Mouse (Mus musculus) colon, adult 2 months (tissue): ENCODE data around the gene Gm5726. TPM values are rescaled to one million over a fixed set of nuclear protein-coding genes. Genes with fewer than 3 reads are reported as not detected.

ENCODE experiments used
- polyA plus RNA-seq: library from polyadenylated mRNA; depleted of rRNA; stranded (reverse); fragments of >200 nt; gene quantifications from 2 replicates; pipeline ENCODE4 v1.2.3, GENCODE M21; 2012; rRNA removed

Gm5726 gene
- polyA plus RNA-seq: not detected in 2 replicates

DNA sequence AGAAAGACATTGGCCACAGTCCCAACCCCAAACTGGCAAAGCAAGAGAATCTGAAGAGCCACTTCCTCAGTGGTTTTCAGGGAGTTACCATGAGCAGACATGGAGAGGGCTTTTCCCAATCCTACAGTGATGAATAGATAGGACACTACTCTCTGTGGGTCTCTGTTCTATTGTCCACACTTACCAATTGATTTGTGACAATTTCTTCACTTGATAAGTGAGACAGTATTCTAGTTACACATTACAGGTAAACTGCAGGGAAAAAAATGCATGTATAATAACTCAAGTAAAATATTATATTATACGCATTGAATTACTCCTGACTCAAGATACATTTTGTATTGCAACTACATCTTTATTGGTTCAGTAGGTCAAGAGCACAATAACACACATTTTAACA lies at the start of gene Gm5726:
Gm5726 (minus strand) TSS at position 101 of the 400 bp plus-strand sequence.

DNA sequence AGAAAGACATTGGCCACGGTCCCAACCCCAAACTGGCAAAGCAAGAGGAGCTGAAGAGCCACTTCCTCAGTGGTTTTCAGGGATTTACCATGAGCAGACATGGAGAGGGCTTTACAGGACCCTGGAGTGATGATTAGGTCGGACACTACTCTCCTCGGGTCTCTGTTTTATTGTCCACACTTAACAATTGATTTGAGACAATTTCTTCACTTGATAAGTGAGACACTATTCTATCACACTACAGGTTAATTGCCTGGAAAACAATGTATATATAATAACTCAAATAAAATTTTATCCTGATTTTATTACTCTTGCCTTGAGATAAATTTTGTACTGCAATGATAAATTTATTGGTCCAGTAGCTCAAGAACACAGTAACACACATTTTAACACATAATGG lies 30.6 kb upstream of the Gm5726 start, which contains the start of gene Gm4141:
Gm4141 (minus strand) TSS at position 101 of the 400 bp plus-strand sequence.

DNA sequence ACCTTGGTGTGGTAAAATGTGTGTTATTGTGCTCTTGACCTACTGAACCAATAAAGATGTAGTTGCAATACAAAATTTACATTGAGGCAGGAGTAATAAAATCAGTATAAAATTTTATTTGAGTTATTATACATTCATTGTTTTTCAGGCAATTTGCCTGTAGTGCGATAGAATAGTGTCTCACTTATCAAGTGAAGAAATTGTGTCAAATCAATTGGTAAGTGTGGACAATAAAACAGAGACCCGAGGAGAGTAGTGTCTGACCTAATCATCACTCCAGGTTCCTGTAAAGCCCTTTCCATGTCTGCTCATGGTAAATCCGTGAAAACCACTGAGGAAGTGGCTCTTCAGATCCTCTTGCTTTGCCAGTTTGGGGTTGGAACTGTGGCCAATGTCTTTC lies 12.0 kb downstream of the Gm5726 start, which contains the start of gene Vmn1r104:
Vmn1r104 (plus strand) TSS at position 301 of the 400 bp plus-strand sequence.

DNA sequence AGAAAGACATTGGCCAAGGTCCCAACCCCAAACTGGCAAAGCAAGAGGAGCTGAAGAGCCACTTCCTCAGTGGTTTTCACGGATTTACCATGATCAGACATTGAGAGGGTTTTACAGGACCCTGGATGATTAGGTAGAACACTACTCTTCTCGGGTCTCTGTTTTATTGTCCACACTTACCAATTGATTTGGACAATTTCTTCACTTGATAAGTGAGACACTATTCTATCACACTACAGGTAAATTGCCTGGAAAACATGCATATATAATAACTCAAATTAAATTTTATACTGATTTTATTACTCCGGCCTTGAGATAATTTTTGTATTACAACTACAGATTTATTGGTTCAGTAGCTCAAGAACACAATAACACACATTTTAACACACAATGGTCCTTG lies 35.1 kb downstream of the Gm5726 start, which contains the start of gene Vmn1r103:
Vmn1r103 (minus strand) TSS at position 101 of the 400 bp plus-strand sequence.

Other genes starting within 250 kb of the Gm5726 start
- not detected in 2 replicates for gene Gm4133, start 211.7 kb downstream of the Gm5726 start, polyA plus RNA-seq
- not detected in 2 replicates for gene Gm5728, start 170.3 kb downstream of the Gm5726 start, polyA plus RNA-seq
- not detected in 2 replicates for gene Vmn1r100, start 127.8 kb downstream of the Gm5726 start, polyA plus RNA-seq
- not detected in 2 replicates for gene Vmn1r101, start 103.2 kb downstream of the Gm5726 start, polyA plus RNA-seq
- not detected in 2 replicates for gene Gm10670, start 70.8 kb downstream of the Gm5726 start, polyA plus RNA-seq
- gene Vmn1r103, start 35.2 kb downstream of the Gm5726 start, polyA plus RNA-seq: not detected in 2 replicates
- gene Vmn1r104, start 11.9 kb downstream of the Gm5726 start, polyA plus RNA-seq: not detected in 2 replicates
- gene Gm4141, start 30.5 kb upstream of the Gm5726 start, polyA plus RNA-seq: not detected in 2 replicates
- not detected in 2 replicates for gene Gm4513, start 53.3 kb upstream of the Gm5726 start, polyA plus RNA-seq
- not detected in 2 replicates for gene Vmn1r107, start 123.2 kb upstream of the Gm5726 start, polyA plus RNA-seq
- gene Vmn1r111, start 157.5 kb upstream of the Gm5726 start, polyA plus RNA-seq: not detected in 2 replicates
- not detected in 2 replicates for gene Gm10668, start 184.9 kb upstream of the Gm5726 start, polyA plus RNA-seq
- not detected in 2 replicates for gene Vmn1r112, start 225.4 kb upstream of the Gm5726 start, polyA plus RNA-seq
- not detected in 2 replicates for gene Vmn1r113, start 241.5 kb upstream of the Gm5726 start, polyA plus RNA-seq